Mouse (Mus musculus): ENCODE results near the gene Zfp740.

DNA sequence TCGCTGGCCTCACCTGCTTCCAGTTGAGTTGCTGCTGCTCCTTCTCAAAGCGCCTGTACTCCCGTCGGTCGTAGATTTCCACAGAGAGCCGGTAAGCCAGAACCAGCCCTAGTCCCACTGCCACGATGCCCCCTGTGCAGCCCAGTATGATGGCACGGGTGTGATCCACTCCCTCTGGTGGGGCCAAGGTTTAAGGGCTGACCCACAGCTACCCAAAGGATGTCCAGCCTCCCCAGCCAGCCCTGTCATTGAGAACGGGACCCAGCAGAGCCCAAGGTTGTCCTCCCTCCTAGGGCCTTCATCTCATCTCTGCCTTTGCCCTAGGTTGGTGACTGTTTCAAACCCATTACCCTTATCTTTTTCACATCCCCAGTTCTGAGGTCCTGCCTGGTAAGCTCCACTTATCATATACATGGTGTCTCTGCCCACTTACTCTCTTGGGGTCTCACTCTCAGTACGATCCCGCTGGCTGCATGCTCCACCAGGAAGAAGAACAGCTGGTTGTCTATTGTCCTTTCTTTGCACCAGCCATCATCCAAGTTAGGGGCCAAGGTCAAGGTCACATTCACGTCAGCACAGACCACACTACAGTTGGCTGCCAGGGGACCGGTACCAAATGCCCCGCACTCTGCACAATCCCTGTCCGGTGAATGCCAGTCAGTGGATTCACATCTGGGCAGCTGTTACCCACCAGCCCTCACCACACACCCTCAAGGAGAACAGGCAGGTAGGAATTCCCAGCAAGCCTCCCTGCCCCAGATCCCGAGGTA is 13.6 kb downstream of the Zfp740 start:
- no peak for TF ChIP-seq CTCF (IDR thresholded peaks at IDR 0.05; ENCODE audit: low read depth)
- TF ChIP-seq EP300 (IDR thresholded peaks at IDR 0.05; ENCODE audit: low read depth) = no peak

Measured in liver, postnatal 0 days (tissue).